Mouse (Mus musculus): Measurements from ENCODE around the gene Mcoln1.

Mcoln1 gene

GRCm38 (mm10) chr8:3500235-3501090 is at the start of gene Mcoln1:
TSS of gene Mcoln1 (plus strand) at chr8:3500457.
- peak; percentile 98 for DNase-seq (ENCODE audit: inconsistent ontology term)

- peak; percentile 17 for DNase-seq (ENCODE audit: inconsistent ontology term)
Observed at GRCm38 (mm10) chr8:3450670-3451069, 49.6 kb upstream of the Mcoln1 start.

GRCm38 (mm10) chr8:3451992-3452391 is 48.3 kb upstream of the Mcoln1 start:
- no peak for DNase-seq (ENCODE audit: inconsistent ontology term)

GRCm38 (mm10) chr8:3463248-3463647 is 37.0 kb upstream of the Mcoln1 start:
- no peak for DNase-seq (ENCODE audit: inconsistent ontology term)

- DNase-seq (ENCODE audit: inconsistent ontology term): peak; percentile 9
Observed at GRCm38 (mm10) chr8:3464309-3464708, 35.9 kb upstream of the Mcoln1 start.

GRCm38 (mm10) chr8:3467006-3467885 is 33.0 kb upstream of the Mcoln1 start, which contains the start of gene Pex11g:
TSS of gene Pex11g (minus strand) at chr8:3467680.
- DNase-seq (ENCODE audit: inconsistent ontology term): peak; percentile 98

- no peak for DNase-seq (ENCODE audit: inconsistent ontology term)
Observed at GRCm38 (mm10) chr8:3467886-3468545, 32.2 kb upstream of the Mcoln1 start.

- no peak for DNase-seq (ENCODE audit: inconsistent ontology term)
Observed at GRCm38 (mm10) chr8:3468838-3469237, 31.4 kb upstream of the Mcoln1 start.

GRCm38 (mm10) chr8:3470562-3470961 is 29.7 kb upstream of the Mcoln1 start, which contains the start of gene Tex45:
TSS of gene Tex45 (plus strand) at chr8:3470862.
- DNase-seq (ENCODE audit: inconsistent ontology term): no peak

- DNase-seq (ENCODE audit: inconsistent ontology term): no peak
Observed at GRCm38 (mm10) chr8:3475715-3476429, 24.4 kb upstream of the Mcoln1 start.

GRCm38 (mm10) chr8:3480221-3480785 is 20.0 kb upstream of the Mcoln1 start:
- DNase-seq (ENCODE audit: inconsistent ontology term): no peak

GRCm38 (mm10) chr8:3481605-3482004 is 18.7 kb upstream of the Mcoln1 start:
- DNase-seq (ENCODE audit: inconsistent ontology term): no peak

- no peak for DNase-seq (ENCODE audit: inconsistent ontology term)
Observed at GRCm38 (mm10) chr8:3482240-3482740, 18.0 kb upstream of the Mcoln1 start.

GRCm38 (mm10) chr8:3483546-3483945 is 16.7 kb upstream of the Mcoln1 start:
- no peak for DNase-seq (ENCODE audit: inconsistent ontology term)

GRCm38 (mm10) chr8:3485192-3485591 is 15.1 kb upstream of the Mcoln1 start:
- DNase-seq (ENCODE audit: inconsistent ontology term): no peak

- peak; percentile 81 for DNase-seq (ENCODE audit: inconsistent ontology term)
Observed at GRCm38 (mm10) chr8:3492901-3493844, 7.1 kb upstream of the Mcoln1 start, which contains the start of gene Zfp358. TSS of gene Zfp358 (plus strand) at chr8:3493138.

GRCm38 (mm10) chr8:3493845-3494208 is 6.4 kb upstream of the Mcoln1 start:
- no peak for DNase-seq (ENCODE audit: inconsistent ontology term)

GRCm38 (mm10) chr8:3495578-3496427 is 4.5 kb upstream of the Mcoln1 start:
- no peak for DNase-seq (ENCODE audit: inconsistent ontology term)

GRCm38 (mm10) chr8:3496428-3496748 is 3.9 kb upstream of the Mcoln1 start:
- DNase-seq (ENCODE audit: inconsistent ontology term): no peak
